Mouse (Mus musculus) ES-Bruce4 (cell line): ENCODE measurements around the gene Foxp1. TPM values are rescaled to one million over a fixed set of nuclear protein-coding genes. Genes with fewer than 3 reads are reported as not detected.

ENCODE experiments used
- H3K27ac ChIP-seq: 2 replicates; pipeline ENCODE4 v1.5.1; 2012; ENCODE audit warnings: low read length, inconsistent platforms; ENCODE audit not compliant: insufficient read depth
- H3K27me3 ChIP-seq: 2 replicates; pipeline ENCODE4 v1.6.1; 2012; ENCODE audit warnings: mild to moderate bottlenecking, low read length, inconsistent platforms; ENCODE audit not compliant: control insufficient read depth, poor library complexity, insufficient read depth, severe bottlenecking
- H3K36me3 ChIP-seq: 2 replicates; pipeline ENCODE4 v1.6.1; 2012; ENCODE audit warnings: inconsistent platforms, mild to moderate bottlenecking, low read length, moderate library complexity; ENCODE audit not compliant: control insufficient read depth, poor library complexity, insufficient read depth, severe bottlenecking
- H3K4me1 ChIP-seq: one replicate; pipeline ENCODE4 v1.8.1; 2011; ENCODE audit warnings: low read length; ENCODE audit not compliant: control insufficient read depth, insufficient read depth
- H3K4me3 ChIP-seq: 2 replicates; pipeline ENCODE4 v1.5.1; 2011; ENCODE audit warnings: low read depth, mild to moderate bottlenecking, low read length
- H3K9ac ChIP-seq: 2 replicates; pipeline ENCODE4 v1.6.1; 2012; ENCODE audit warnings: low read depth, mild to moderate bottlenecking, inconsistent platforms; ENCODE audit not compliant: poor library complexity, severe bottlenecking
- H3K9me3 ChIP-seq: replicated peaks from 2 replicates; pipeline ENCODE4 v1.6.1; 2012; ENCODE audit warnings: mild to moderate bottlenecking, low read length, inconsistent platforms; ENCODE audit not compliant: control insufficient read depth, poor library complexity, insufficient read depth, severe bottlenecking
- CTCF ChIP-seq: IDR thresholded peaks from one replicate; pipeline ENCODE4 v1.8.1; 2011; ENCODE audit warnings: low read depth, low read length
- EP300 ChIP-seq: IDR thresholded peaks from 2 replicates; pipeline ENCODE4 v1.6.1; 2011; ENCODE audit warnings: low read depth, low read length; ENCODE audit not compliant: insufficient read depth
- POLR2A ChIP-seq: IDR thresholded peaks from one replicate; pipeline ENCODE4 v1.8.1; 2011; ENCODE audit warnings: low read length; ENCODE audit not compliant: insufficient read depth
- polyA plus RNA-seq: library from polyadenylated mRNA; stranded (reverse); fragments of >200 nt; gene quantifications from 2 replicates; pipeline ENCODE4 v1.2.4, GENCODE M21; 2011; ENCODE audit warnings: low read depth; ENCODE audit not compliant: missing spikeins, insufficient read depth, insufficient read length

Gene Foxp1
- polyA plus RNA-seq, 1 experiment = 33.5 TPM

- Histone ChIP-seq H3K27ac (no peak overlapping the region), H3K27me3 (no peaks in the 10 kb centered on the region), H3K9ac (no peak overlapping the region), H3K9me3 (no peaks in the 10 kb centered on the region), H3K4me1 (no peaks in the 10 kb centered on the region), H3K4me3 (no peak overlapping the region), H3K36me3 (peaks cover 23% of the 10 kb centered on the region)
- TF ChIP-seq POLR2A = no peak
- TF ChIP-seq CTCF = no peak
- TF ChIP-seq EP300 = no peak
Observed at GRCm38 (mm10) chr6:99019266-99019665, 503.3 kb downstream of the Foxp1 start.

- H3K27me3 ChIP-seq = no peaks in the 10 kb centered on the region
- no peak overlapping the region for H3K9ac ChIP-seq
- H3K9me3 ChIP-seq = no peaks in the 10 kb centered on the region
- H3K4me1 ChIP-seq = no peaks in the 10 kb centered on the region
- H3K4me3 ChIP-seq = no peak overlapping the region
- TF ChIP-seq CTCF = no peak
- no peak for TF ChIP-seq POLR2A
- no peak for TF ChIP-seq EP300
- peaks cover 33% of the 10 kb centered on the region for H3K36me3 ChIP-seq
- H3K27ac ChIP-seq = no peak overlapping the region; the same call in 1 of the 2 replicates
Observed at GRCm38 (mm10) chr6:99013866-99014502, 508.5 kb downstream of the Foxp1 start.

GRCm38 (mm10) chr6:99013119-99013865 lies 509.2 kb downstream of the Foxp1 start:
- H3K9me3 ChIP-seq = 0 out of 2 replicates have a peak, but pooled peaks cover 4% of the 10 kb centered on the region
- H3K9ac ChIP-seq = no peak overlapping the region
- H3K4me3 ChIP-seq = no peak overlapping the region
- no peaks in the 10 kb centered on the region for H3K4me1 ChIP-seq
- peaks cover 33% of the 10 kb centered on the region for H3K36me3 ChIP-seq
- TF ChIP-seq POLR2A (no peak), EP300 (no peak), CTCF (no peak)
- H3K27ac ChIP-seq = no peak overlapping the region; the same call in 1 of the 2 replicates
- no peaks in the 10 kb centered on the region for H3K27me3 ChIP-seq

GRCm38 (mm10) chr6:99011895-99012584 lies 510.5 kb downstream of the Foxp1 start:
- Histone ChIP-seq H3K9me3 (0 out of 2 replicates have a peak, but pooled peaks cover 4% of the 10 kb centered on the region), H3K4me3 (no peak overlapping the region), H3K27me3 (no peaks in the 10 kb centered on the region), H3K27ac (no peak overlapping the region), H3K9ac (no peak overlapping the region), H3K36me3 (peaks cover 33% of the 10 kb centered on the region), H3K4me1 (peaks cover 1% of the 10 kb centered on the region)
- TF ChIP-seq EP300 = no peak
- no peak for TF ChIP-seq CTCF
- TF ChIP-seq POLR2A = no peak

- no peaks in the 10 kb centered on the region for H3K27me3 ChIP-seq
- no peak overlapping the region for H3K9ac ChIP-seq
- no peak overlapping the region for H3K27ac ChIP-seq
- 0 out of 2 replicates have a peak, but pooled peaks cover 4% of the 10 kb centered on the region for H3K9me3 ChIP-seq
- peaks cover 23% of the 10 kb centered on the region for H3K36me3 ChIP-seq
- H3K4me1 ChIP-seq = peaks cover 1% of the 10 kb centered on the region
- peak overlapping the region; percentile 52 for H3K4me3 ChIP-seq
- TF ChIP-seq EP300 (peak; percentile 24; the same call in 1 of the 2 replicates), POLR2A (no peak)
Observed at GRCm38 (mm10) chr6:99009771-99010170, 512.8 kb downstream of the Foxp1 start.

GRCm38 (mm10) chr6:99008565-99008964 lies 514.0 kb downstream of the Foxp1 start:
- no peak overlapping the region for H3K4me3 ChIP-seq
- no peaks in the 10 kb centered on the region for H3K27me3 ChIP-seq
- H3K9ac ChIP-seq = no peak overlapping the region
- no peak overlapping the region for H3K27ac ChIP-seq
- TF ChIP-seq EP300 (no peak), CTCF (peak; percentile 35), POLR2A (no peak)
- H3K4me1 ChIP-seq = peaks cover 1% of the 10 kb centered on the region
- H3K36me3 ChIP-seq = peaks cover 15% of the 10 kb centered on the region
- 0 out of 2 replicates have a peak, but pooled peaks cover 4% of the 10 kb centered on the region for H3K9me3 ChIP-seq
